Mouse (Mus musculus) MEL-GATA-1-ER (cell line): ENCODE data around the gene Gatad2a.

Source experiments
- DNase-seq: peaks from one replicate; pipeline ENCODE4 v3.0.0-alpha.2; 2012; ENCODE audit warnings: low read depth; ENCODE audit errors: extremely low read depth

Gatad2a gene

GRCm38 (mm10) chr8:69901484-69902162 is 94.6 kb downstream of the Gatad2a start:
- DNase-seq: peak; percentile 92

GRCm38 (mm10) chr8:69900895-69901451 is 95.2 kb downstream of the Gatad2a start:
- peak; percentile 48 for DNase-seq

DNA sequence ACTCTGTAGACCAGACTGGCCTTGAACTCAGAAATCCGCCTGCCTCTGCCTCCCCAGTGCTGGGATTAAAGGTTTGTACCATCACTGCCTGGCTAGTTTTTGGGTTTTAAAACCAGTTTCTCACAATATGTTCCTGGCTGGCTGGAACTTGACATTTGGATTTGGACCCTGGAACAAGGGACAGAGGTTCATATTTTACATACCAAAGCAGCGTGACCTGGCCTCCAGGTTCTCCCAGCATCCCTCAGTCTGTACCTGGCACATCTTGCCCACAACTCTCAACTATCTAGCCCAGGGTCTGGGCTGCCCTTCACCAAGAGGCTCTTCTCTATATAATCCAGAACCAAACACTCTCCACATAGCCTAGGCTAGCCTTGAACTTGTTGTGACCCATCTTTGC is 96.3 kb downstream of the Gatad2a start:
- DNase-seq: no peak

- DNase-seq: no peak
Measured at GRCm38 (mm10) chr8:69897857-69898256, 98.3 kb downstream of the Gatad2a start.

- DNase-seq: no peak
Measured at GRCm38 (mm10) chr8:69895772-69896451, 100.3 kb downstream of the Gatad2a start.

DNA sequence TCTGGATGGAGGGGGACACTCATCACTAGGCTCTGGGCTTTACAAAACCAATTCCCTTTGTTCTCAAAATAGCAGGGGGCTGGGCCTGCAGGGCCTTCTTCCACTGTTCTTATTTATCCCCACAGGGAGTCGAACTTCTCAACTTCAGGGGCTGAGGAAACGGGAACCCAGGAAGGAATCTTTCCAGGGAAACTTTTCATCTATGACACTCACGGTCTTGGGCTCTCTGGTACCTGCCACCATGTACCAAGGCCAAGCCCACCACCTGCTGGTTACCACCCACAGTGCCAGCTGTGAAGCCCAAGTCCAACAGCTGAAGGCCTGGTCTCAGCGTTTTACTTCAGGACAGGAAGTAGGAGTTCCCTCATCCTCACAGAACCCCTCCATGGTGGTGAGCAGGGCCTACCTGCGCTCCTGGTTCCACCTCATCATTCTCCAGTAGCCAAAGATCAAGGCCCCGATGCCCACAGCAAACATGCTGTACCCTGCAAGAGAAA is 101.3 kb downstream of the Gatad2a start:
- no peak for DNase-seq

DNA sequence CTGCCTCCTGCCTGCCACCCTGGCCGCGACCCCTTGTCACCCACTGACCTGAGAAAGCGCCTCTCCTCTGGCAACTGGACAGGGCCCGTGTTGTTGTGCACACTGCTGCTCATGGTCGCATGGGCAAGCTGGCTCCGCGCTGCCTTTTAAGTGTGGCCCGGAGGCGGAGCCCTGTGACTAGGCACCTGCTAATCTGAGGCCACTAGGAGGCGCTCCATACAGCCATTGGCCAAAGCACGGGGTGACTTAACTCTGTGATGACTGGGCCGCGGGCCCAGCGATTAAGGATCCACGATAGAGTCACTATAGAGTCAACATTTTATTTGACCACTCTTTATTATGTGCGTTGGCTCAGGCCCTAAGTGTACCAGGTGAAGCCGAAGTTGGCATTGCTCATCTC is 102.3 kb downstream of the Gatad2a start:
- DNase-seq: no peak

DNA sequence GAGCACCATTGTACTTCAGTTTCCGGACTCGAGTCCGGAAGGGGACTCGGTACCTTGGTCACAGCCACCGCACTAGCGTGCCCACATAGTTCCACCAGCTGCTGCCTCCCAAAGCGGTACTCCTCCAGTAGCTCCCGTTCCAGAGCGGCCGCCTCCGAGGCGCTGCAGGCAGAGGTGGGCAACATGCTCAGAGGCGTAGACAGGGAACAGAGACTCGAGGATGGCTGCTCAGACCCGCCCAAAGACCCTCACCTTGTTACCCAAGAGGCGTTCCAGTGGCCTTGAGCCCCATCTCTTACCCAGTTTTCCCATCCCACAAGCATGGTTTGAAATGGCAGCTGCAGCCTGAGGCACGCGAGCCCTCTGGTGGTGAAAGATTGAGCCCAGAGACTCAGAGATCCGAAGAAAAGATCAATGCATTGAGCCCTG is 105.4 kb downstream of the Gatad2a start:
- no peak for DNase-seq

DNA sequence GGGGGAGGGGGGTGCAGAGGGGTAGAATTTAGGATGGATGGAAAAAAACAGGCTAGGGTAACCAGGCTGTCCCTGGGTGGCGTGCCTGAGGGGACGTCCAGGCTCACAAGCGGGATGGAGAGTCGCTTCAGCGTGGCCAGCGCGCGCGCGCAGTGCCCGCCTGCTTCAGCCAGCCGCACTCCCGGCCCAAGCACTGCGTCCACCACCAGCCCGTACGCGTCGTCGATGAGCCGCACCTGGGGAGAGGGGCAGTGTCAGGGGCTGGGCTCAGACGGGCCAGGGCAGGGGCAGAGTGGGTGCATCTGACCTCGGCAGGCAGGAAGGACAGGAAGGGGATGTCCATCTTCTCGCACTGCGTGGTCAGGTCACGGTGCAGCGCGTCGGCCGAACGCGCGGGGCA is 107.3 kb downstream of the Gatad2a start:
- no peak for DNase-seq

DNA sequence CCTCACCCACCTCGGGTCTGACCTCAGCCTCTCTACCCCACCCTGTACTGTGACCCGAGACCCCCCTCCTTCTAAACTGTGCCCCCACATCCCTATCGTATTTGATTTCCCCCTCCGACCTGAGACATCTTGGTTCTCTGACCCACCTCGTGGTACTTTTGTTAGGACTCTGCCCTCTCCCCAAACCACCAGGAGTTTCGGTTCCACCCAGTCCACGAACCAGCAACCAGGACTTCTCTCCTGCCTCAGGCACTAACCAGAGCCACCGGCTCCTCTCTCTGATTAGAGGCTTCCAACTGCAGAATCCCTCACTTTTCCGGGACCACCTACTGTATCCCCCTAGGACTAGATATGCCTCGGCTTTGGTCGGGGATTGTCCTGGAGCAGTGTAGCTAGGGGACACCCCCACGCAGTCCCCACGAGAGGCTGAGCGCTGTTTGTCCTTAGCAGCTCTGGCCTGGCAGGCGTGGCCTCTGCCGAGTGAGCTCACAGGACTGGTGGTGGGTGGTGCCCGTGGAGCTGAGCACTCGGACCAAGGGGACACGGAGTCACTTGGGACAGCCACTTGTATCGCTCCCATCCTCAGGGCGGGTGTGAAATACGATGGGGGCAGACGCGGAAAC is 107.8 kb downstream of the Gatad2a start:
- no peak for DNase-seq

DNA sequence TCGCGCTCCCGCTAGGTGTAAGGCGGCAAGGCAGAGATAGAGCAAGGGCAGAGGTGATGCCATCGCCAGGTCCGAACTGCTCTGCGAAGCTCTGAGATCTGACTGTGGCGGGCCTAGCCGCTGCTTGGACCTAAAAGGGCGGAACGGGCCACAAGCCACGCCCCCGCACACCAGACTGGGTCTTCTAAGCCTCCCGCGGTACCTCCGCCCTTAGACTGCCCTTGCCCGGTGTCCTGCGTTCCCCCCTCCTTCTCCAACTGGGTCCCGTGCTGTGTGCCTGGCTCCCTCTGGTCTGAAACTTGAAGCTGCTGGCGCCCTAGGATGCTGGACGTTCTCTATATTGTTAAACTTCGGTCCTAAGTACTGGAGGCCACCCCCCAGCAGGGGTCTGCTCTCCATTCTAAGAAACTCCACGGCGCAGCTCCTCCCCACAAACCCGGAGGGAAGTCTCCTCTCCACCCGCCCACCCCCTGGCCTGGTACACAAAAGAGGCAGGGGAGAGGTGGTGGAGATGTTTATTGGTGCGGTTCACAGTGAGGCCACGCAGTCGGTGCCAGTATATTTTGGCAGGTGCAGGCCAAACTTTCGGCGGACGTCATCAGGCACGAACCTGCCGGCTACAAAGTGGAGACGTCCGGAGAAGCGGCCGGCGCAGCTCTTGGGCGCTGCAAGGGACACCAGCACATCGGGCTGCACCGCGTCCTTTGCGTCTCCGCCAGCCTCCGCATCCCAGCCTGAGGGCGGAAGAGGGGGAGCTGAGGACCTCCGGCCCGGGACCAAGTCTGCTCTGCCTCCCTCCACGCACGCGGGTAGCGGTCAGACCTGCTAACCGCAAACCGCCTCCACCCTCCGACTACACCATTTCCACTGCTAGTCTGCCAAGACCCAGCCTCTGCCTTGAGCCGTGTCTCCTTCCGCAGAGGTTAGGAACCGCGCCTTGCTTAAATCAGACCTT is 108.6 kb downstream of the Gatad2a start, which contains the start of gene Cilp2:
Gene Cilp2, minus strand, starts transcription at position 399 of the 955 bp plus-strand sequence.
- no peak for DNase-seq

DNA sequence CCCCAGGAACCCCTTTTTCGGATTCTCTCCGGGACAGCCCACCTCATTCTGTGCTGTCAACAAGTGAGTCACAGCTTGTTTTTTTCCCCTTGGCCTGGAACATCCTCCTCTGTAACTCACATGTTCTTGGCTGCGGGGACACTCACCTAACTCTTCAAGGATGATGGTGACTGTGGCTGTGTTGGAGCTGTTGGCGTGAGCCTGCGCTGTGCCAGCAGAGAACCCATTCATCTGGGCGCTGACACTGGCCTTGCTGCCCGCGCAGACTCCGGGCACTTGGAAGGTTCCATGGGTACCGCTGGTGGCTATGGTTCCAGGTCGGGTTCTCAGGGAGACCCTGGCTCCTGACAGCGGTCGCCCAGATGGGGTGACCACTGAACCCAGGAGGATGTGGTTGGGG is 112.0 kb downstream of the Gatad2a start:
- no peak for DNase-seq

DNA sequence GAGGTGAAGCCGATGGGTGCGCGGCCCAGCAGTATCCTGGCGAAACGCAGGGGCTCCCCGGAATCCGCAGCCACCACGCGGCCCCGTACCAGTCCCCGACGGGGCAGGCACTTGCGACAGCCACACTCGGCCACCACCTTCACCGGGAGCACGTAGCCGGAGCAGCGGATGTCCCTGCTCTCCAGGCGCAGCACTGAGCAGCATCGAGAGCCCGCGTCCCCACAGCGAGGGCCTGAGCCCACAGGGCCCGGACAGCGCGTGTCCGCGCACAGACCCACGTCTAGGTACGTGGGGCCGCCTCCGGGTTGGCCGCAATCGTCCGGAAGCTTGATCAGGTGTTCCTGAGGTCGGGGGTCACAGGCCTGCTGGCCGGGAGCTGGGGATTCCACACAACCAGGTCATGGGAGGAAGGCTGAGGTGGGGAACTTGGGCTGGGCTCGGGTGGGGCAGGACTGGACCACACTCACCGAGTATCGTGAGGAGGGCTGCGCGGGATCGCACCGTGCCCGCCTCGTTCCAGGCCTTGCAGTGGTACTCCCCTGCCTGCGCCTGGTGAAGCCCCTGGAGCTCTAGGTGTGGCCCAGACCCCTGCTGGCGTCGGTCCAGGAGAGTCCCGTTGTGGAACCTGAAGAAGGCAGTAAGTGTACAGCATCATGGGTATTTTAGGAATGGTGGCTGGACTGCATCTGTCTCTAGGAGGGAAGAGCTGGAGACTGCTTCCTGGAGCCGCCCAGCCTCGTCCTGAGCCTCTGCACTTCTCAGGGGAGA is 113.2 kb downstream of the Gatad2a start:
- no peak for DNase-seq

- DNase-seq: no peak
Measured at GRCm38 (mm10) chr8:69882021-69882756, 114.0 kb downstream of the Gatad2a start.

- no peak for DNase-seq
Measured at GRCm38 (mm10) chr8:69881261-69881865, 114.8 kb downstream of the Gatad2a start.

GRCm38 (mm10) chr8:69880841-69881240 is 115.3 kb downstream of the Gatad2a start:
- no peak for DNase-seq

- DNase-seq: no peak
Measured at GRCm38 (mm10) chr8:69879678-69880077, 116.5 kb downstream of the Gatad2a start.

DNA sequence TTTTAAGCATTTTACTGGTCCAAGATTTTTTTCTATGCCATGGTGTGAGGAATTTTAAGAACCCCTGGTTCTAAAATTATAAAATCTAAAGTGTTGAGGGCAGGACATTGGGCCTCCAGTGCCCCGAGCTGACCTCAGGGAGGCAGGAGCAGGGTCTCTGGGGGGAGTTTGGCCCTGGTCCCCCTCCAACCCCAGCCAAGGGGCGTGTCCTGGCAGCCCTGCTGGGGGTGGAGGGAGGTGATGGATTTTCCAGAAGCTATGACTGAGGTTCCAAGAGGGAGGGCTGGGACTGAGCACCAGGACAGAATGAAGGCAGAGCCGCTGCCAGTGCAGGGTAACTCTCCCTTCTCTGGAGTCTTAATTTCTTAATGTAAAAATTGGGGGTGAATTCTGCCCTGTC is 118.2 kb downstream of the Gatad2a start:
- DNase-seq: no peak

- no peak for DNase-seq
Measured at GRCm38 (mm10) chr8:69877396-69877795, 118.8 kb downstream of the Gatad2a start.
